Mouse (Mus musculus) spleen, postnatal 36 days (tissue): ENCODE measurements at regions not wholly inside any gene's neighbourhood (a gene's known extent, or its start where the extent isn't known, plus 50 kb on each side); places are given as distances from the start of the nearest gene placed in this dataset.

Experiments used
- DNase-seq, 2 experiments: peaks; one replicate each; pipeline ENCODE4 v3.0.0; 2022; ENCODE audit warnings: low spot score in 2 of 2, mixed read lengths in 1 of 2

DNA sequence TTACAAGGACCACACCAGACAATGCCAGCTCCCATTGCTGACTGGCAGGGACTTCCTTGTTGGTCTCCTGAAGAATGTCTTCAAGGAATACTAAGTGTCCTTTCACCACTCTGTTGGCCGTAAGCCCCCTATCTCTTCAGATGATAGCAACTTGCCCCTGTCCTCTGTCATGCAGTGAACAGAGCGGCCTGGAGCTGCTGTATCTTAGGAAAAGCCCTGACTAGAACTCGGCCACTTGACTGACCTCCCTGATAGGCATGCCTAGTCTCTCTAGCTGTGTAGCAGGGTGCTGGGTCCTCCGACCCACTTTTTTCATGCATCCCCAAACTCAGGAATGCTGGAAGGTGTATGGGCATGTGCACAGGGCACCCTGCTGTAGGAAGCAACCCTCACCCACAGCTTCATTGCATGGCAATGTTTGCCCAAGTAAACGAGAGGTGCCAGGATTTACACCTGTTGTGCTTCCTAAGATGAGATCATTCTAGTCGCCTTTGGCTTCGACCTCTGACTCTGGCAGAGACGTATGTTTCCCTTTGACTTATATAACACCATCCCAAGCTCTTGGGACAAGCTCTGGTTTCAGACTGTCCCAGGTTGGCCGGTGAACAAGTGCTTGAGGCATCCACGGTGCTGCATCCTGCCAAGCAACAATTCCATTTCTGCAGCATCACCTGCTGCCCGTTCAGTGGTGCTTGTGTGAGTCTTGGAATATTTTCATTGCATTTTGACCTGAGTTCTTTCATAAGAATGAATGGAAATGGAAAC lies 145.1 kb downstream of the Zfp36l1 start:
- no peak for DNase-seq

DNA sequence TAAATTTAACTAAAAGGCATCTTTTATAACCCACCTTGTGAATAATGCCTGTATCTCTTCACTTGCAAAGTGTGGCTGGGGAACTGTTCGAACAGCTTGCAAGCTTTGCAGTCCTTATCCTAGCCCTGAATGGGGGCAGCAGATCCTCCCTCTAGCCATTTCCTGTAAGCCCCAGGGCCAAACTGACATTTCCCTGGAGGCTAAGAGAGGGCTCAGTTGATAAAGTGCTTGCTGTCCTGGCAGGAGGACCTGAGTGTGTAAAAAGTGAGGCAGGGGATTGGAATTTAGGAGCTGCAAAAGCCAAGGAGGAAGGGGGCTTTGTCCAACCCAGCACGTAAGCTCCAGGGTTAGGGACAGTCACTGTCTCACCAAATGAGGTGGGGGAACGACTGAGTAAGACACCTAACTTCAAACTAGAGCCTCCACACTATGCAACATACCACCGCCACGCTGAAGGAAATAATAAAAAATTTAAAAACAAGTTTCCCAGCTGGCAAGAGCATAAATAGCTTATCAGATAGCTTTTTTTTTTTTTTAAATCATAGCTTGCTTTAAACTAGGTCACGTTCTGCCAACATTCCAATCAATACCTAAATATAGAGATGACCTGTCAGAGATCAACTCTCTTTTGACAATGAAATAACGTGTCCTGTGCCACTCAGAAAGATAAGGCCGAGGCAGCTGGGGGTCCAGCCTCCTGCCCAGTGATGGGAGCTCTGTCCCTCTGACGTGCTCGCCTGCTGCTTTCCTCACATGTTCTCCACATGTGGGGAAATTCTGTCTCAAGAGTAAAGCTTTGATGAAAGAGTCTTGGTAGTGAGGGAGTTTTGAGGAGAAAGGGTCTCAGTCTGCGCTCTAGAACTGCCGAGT lies 146.0 kb downstream of the Zfp36l1 start:
- no peak for DNase-seq

GRCm38 (mm10) chr12:79966289-79966615 lies 146.6 kb downstream of the Zfp36l1 start:
- DNase-seq = no peak

- no peak for DNase-seq
Measured at GRCm38 (mm10) chr12:79965471-79966288, 147.1 kb downstream of the Zfp36l1 start.

DNA sequence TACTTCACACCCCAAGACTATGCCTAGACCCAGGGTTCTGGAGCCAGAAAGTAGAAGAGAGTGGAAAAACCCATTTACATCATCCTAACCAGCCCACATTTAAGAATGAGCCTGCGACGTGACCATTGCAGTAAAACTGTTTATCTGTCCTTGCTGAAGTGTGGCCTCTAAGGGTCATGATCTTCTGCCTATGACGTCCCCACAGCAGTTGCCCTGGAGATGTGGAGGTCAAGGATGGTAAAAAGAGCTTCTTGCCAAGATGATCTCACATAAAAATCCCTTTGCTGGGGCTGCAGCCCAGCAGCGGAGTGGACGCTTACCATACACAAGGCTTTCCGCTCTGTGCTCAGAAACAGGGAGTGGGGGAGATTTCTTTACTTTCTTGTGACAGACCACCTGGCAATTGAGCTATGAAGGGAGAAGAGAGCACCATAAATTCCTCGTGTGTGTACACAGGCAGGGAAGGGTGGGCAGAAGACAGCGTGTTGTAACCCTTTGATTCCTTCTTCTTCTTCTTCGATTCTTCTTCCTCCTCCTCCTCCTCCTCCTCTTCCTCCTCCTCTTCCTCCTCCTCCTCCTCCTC lies 149.3 kb downstream of the Zfp36l1 start:
- no peak for DNase-seq

DNA sequence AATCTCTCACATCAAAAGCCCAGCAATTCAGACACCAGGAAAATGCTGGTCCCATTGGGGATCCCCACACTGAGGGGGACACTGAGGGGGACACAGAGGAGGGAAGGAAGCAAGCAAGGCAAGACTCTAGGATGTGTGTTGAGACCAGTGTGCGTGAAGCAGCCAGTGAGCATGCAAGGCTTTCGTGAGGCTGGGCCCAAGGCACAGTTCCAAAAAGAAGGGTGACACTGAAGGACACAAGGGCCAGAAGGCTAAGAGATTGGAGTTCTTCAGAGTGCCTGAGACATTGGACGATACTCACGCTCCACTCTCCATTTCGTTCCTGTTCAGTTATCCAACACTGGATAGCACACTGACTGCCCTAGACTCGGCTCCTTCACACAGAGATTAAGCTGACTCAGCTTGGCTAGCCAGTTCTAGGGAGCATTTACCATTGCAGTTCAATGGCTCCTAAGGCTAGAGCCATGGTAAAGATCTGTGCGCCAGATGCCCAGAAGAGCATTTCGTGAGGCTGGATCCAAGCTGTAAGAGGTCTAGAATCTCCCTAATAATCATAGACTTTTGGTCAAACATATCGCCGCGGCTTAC lies 150.1 kb downstream of the Zfp36l1 start:
- no peak for DNase-seq

DNA sequence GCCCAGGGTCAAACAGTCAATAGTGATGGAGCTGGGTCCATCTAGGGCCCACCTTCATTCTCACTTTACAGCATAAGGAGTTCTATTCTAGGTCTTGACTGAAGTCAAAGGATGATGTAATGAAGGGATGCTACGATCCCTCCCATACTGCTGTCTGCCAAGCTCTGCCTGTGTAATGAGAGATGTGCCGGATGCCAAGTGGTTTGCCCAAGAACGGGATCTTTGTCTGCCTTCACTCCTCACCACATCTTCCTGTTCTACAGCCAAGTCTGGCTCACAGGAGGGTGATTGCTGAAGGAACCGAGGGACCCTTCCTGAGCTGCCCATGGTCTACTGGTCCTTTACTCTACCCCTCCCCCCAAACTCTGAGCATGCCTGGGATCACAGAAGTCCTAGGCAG lies 150.9 kb downstream of the Zfp36l1 start:
- DNase-seq = no peak

GRCm38 (mm10) chr12:79961076-79961475 lies 151.7 kb downstream of the Zfp36l1 start:
- no peak for DNase-seq

- DNase-seq = no peak
Measured at GRCm38 (mm10) chr12:79960446-79960845, 152.4 kb downstream of the Zfp36l1 start.

- DNase-seq = peak; percentile 38 to 45
Measured at GRCm38 (mm10) chr12:79959540-79960305, 153.1 kb downstream of the Zfp36l1 start.

DNA sequence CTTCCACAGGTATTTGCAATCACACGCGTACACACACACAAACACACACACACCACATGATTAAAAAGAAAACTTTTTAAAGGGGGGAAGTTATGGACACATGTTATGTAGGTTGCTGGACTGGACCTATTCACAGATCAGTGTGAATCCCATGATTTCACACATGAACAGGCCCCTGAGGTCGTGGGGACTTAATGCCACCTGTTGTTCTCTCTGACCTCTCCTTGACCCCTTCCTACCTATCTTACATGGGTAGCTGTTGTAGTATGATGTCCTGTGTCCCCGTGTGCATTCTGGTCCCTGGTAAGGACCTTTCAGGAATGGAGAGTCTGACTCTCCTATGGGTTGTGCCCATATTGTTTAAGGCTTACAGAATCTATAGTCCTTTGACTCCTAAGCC lies 155.6 kb downstream of the Zfp36l1 start:
- no peak for DNase-seq

GRCm38 (mm10) chr12:79956351-79956750 lies 156.5 kb downstream of the Zfp36l1 start:
- no peak for DNase-seq

DNA sequence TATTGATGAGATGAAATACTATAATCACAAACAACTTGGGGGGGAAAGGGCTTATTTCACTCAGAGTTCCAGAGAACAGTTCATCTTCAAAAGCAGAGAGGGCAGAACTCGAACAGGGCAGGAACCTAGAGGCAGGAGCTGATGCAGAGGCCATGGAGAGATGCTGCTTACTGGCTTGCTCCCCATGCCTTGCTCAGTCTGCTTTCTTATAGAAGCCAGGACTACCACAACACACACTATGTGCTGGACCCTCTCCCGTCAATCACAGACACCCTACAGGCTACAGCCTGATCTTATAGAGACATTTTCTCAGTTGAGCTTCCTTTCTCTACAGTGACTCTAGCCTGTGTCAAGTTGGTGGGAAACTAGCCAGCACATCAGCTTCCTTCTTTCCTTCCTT lies 157.3 kb downstream of the Zfp36l1 start:
- no peak for DNase-seq

DNA sequence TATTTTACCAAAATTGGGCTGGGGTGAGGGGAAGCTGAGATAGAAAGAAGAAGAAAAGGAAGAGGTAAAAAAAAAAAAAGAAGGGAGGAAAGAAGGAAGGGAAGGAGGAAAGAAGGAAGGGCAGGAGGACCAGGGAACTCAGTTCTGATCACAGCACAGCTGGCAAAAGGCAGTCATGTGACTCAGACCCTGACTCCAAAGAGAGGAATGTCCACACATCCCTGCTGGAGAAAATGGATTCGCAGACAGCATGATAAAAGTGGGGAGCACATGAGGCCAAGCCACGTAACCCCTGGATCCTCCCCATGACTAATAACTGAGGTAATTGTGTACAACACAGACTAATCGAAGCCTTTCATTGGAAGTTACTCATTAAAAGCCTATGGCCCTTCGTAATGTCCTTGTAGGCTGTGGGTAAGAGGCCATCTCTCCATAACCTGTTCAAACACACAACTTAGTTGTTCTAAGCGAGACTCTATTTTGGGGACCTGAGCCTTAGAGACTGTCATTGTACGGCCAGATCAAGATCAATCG lies 162.2 kb downstream of the Zfp36l1 start:
- no peak for DNase-seq

DNA sequence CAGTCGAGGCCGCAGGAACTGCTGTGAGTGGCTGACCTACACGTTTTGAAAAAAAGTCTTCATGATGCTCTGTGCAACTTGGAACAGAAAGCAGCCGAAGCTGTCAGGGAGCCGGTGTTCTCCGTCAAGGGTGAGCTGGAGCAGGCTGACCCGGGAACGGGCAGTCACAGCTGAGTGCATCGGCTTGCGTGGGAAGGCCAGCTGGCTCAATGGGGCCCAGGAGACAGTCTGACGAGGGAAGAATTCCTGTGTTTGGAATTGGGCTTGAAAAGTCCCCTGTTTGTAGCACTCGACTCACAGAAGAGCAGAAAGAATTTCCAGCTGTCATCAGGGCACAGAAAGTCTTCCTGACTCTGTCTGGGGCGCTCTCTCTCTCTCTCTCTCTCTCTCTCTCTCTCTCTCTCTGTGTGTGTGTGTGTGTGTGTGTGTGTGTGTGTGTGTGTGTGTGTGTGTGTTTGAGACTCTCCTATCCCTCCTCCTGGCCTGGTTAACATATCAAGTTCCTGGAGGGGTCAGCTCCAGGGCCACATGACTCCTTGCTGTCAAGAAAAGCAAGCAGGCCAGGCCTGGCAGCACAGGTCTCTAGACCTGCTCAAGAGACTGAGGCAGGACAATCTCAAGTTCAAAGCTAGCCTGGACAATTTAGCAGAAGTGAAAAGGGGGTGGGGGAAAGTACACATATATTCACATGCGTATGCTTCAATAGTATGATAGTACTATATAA lies 163.6 kb downstream of the Zfp36l1 start:
- DNase-seq = no peak

- DNase-seq = no peak
Measured at GRCm38 (mm10) chr12:79947574-79947973, 165.2 kb downstream of the Zfp36l1 start.

DNA sequence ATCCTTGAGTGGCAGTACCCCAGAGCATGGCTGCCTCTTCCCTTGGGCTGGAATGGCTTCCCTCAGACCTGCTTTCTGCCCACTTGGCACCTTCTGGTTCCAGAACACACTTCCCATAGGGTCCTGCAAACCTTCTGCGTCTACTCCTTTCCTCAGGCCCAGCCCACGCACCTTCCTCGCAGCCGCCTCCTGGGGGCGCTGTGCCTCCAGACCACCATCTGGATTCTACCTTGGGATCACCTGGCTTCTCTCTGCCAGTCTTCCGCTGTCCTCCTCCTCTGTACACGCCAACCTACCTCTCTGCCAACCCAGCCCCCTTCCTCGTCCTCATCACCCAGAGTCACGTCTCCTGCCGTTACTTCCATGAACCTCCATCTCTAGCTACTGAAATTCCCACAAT lies 166.0 kb downstream of the Zfp36l1 start:
- DNase-seq = no peak

DNA sequence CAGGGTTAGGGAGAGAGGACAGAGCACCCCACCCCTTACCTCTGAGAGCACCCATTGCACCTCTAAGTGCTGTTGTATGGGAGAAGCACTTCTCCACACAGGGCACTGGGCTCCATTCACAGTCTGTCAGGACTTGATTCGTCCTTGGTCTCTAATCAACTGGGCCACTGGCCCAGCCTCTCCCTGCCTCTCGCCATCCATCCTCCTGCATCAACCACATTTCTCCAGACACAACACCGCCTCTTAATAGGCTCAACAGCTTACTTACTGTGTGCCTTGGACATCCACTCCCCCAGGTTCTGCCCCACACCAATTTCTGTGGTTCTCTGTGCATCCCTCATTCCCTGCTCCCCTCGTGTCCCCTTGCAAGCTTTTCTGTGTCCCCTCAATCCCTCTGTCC lies 166.9 kb downstream of the Zfp36l1 start:
- no peak for DNase-seq

DNA sequence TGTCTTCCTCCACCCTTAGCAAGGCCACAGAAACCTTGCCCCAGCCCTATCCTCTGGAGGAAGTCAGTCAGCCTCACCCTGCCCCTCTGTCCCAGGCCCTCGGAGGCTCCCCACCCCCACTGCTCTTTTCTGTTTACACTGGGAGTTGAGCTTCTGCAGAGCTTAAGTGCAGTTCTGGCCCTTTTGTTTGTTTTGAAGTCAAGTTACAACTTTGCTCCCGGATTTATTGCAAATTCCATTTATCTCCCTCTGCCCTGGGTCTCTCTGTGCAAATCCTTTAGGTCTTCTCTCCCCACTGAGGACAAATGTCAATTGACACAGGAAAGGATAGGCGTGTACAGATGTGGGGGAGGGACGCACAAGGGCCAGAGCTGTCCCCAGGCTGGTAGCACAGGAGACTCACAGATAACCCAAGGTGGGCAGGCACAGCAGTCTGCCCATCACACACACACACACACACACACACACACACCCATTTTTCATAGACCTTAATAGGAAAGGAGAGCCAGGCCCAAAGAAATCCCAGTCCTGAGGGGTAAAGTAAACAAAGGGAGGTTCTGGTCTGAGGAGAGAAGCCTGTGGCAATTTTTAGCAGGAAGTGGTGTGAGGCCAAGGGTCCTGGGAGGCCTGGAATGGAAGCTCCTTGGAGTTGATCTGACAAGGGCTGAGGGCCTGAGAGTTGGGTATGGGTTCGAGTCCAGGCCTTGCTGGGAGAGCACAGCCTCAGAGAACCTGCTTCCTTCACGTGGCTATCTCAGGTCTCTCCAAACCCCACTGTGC lies 167.9 kb downstream of the Zfp36l1 start:
- DNase-seq = peak; percentile 21 to 36
